Mouse (Mus musculus): Measurements from ENCODE around the gene Cd274. TPM values are rescaled to one million over a fixed set of nuclear protein-coding genes. Genes with fewer than 3 reads are reported as not detected.

Gene Cd274
- polyA plus RNA-seq, 1 experiment from 2014 or later = 0.43 TPM

DNA sequence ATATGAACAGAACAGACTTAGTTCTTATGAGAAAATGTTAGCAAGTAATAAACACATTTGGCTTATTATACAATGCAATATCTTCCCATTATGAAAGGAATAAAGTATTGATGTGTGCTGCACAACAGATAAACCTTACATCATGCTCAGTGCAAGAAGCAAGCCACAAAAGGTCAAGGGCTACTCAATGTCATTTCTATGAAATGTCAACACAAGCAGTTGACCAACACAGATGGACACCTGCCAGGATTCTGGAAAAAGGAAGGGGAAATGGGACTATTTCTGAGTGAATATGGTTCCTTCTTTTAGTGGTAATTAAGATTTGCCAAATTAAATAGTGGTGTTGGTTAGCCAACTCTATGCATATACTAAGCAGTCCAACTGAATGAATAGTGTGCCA, 52.7 kb downstream of the Cd274 start:
- Histone ChIP-seq H3K4me3 (no peak overlapping the region), H3K9me3 (no peaks in the 10 kb centered on the region), H3K27ac (no peak overlapping the region), H3K9ac (no peak overlapping the region), H3K4me1 (no peaks in the 10 kb centered on the region), H3K4me2 (replicated peaks) (no peak overlapping the region), H3K27me3 (replicated peaks) (no peaks in the 10 kb centered on the region), H3K36me3 (no peaks in the 10 kb centered on the region)
- no peak for ATAC-seq (ENCODE audit: low FRiP score, low read depth)

DNA sequence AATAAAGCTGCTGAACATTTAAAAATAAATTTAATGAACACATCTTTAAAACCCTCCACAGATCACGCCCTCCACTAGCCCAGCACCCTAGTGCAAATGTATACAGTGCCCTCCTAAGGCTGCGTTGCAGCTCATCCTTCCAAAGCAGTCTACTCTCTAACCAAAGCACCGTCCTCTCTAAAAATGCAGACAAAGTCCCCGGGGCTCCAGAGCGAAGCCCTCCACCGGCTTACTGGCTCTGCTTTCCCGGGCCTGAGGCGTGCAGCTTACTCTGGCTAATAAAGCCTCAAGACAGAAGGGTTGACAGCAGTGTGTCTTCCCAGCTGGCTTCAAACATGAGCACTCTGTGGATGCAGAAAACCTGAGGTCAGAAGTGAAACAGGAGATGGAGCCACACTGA, 53.1 kb downstream of the Cd274 start:
- no peak overlapping the region for H3K4me2 ChIP-seq (replicated peaks)

GRCm38 (mm10) chr19:29422013-29422645, 54.9 kb downstream of the Cd274 start:
- no peaks in the 10 kb centered on the region for H3K36me3 ChIP-seq
- H3K27ac ChIP-seq = no peak overlapping the region
- no peaks in the 10 kb centered on the region for H3K4me1 ChIP-seq
- no peak overlapping the region for H3K4me3 ChIP-seq
- H3K27me3 ChIP-seq (replicated peaks) = no peaks in the 10 kb centered on the region
- ATAC-seq (ENCODE audit: low FRiP score, low read depth) = no peak
- 85% methylated on average over 16 of the region's 16 CpGs for WGBS
- H3K9ac ChIP-seq = no peak overlapping the region
- no peak overlapping the region for H3K4me2 ChIP-seq (replicated peaks)
- no peaks in the 10 kb centered on the region for H3K9me3 ChIP-seq

More for the DNA sequence above, 53.1 kb downstream of the Cd274 start:
- no peak overlapping the region for H3K27ac ChIP-seq
- no peaks in the 10 kb centered on the region for H3K9me3 ChIP-seq
- no peaks in the 10 kb centered on the region for H3K36me3 ChIP-seq
- WGBS = 84% methylated on average over 8 of the region's 8 CpGs
- no peak overlapping the region for H3K4me3 ChIP-seq
- no peak overlapping the region for H3K9ac ChIP-seq
- ATAC-seq (ENCODE audit: low FRiP score, low read depth) = no peak
- no peaks in the 10 kb centered on the region for H3K4me1 ChIP-seq
- H3K27me3 ChIP-seq (replicated peaks) = no peaks in the 10 kb centered on the region

GRCm38 (mm10) chr19:29422796-29423195, 55.5 kb downstream of the Cd274 start:
- WGBS = 80% methylated on average over 7 of the region's 7 CpGs
- Histone ChIP-seq H3K27me3 (replicated peaks) (no peaks in the 10 kb centered on the region), H3K9ac (no peak overlapping the region), H3K4me2 (replicated peaks) (no peak overlapping the region), H3K9me3 (no peaks in the 10 kb centered on the region), H3K4me1 (no peaks in the 10 kb centered on the region), H3K27ac (no peak overlapping the region), H3K36me3 (no peaks in the 10 kb centered on the region), H3K4me3 (no peak overlapping the region)
- no peak for ATAC-seq (ENCODE audit: low FRiP score, low read depth)

GRCm38 (mm10) chr19:29430516-29430915, 63.3 kb downstream of the Cd274 start:
- H3K4me3 ChIP-seq = no peak overlapping the region
- no peaks in the 10 kb centered on the region for H3K9me3 ChIP-seq
- no peak overlapping the region for H3K27ac ChIP-seq
- 81% methylated on average over 3 of the region's 3 CpGs for WGBS
- ATAC-seq (ENCODE audit: low FRiP score, low read depth) = no peak
- H3K4me1 ChIP-seq = no peaks in the 10 kb centered on the region
- H3K36me3 ChIP-seq = no peaks in the 10 kb centered on the region
- no peak overlapping the region for H3K4me2 ChIP-seq (replicated peaks)
- no peaks in the 10 kb centered on the region for H3K27me3 ChIP-seq (replicated peaks)
- no peak overlapping the region for H3K9ac ChIP-seq

GRCm38 (mm10) chr19:29430953-29431352, 63.7 kb downstream of the Cd274 start:
- 87% methylated on average over 3 of the region's 3 CpGs for WGBS
- ATAC-seq (ENCODE audit: low FRiP score, low read depth) = no peak
- H3K9me3 ChIP-seq = no peaks in the 10 kb centered on the region
- no peak overlapping the region for H3K4me3 ChIP-seq
- no peaks in the 10 kb centered on the region for H3K36me3 ChIP-seq
- H3K4me2 ChIP-seq (replicated peaks) = no peak overlapping the region
- H3K9ac ChIP-seq = no peak overlapping the region
- H3K4me1 ChIP-seq = no peaks in the 10 kb centered on the region
- no peak overlapping the region for H3K27ac ChIP-seq
- H3K27me3 ChIP-seq (replicated peaks) = no peaks in the 10 kb centered on the region

- H3K36me3 ChIP-seq = no peaks in the 10 kb centered on the region
- H3K4me3 ChIP-seq = no peak overlapping the region
- H3K4me1 ChIP-seq = no peaks in the 10 kb centered on the region
- no peak overlapping the region for H3K9ac ChIP-seq
- H3K27me3 ChIP-seq (replicated peaks) = no peaks in the 10 kb centered on the region
- no peaks in the 10 kb centered on the region for H3K9me3 ChIP-seq
- no peak overlapping the region for H3K4me2 ChIP-seq (replicated peaks)
- ATAC-seq (ENCODE audit: low FRiP score, low read depth) = no peak
- WGBS = 78% methylated on average over 18 of the region's 18 CpGs
- H3K27ac ChIP-seq = no peak overlapping the region
Observed at GRCm38 (mm10) chr19:29436793-29437479, 69.7 kb downstream of the Cd274 start.

Other genes with a start within 250 kb of the Cd274 start
- gene Jak2, start 115.6 kb upstream of the Cd274 start, polyA plus RNA-seq (2016; fragmentation: Nextera tagmentation; extraction: Ambion mirVana) = 14.0 and 14.7 TPM in 2 replicates
- 4.4 and 4.5 TPM in 2 replicates for gene Insl6, start 42.1 kb upstream of the Cd274 start, polyA plus RNA-seq (2016; fragmentation: Nextera tagmentation; extraction: Ambion mirVana)
- 1.3 and 1.6 TPM in 2 replicates for gene Rln1, start 32.8 kb upstream of the Cd274 start, polyA plus RNA-seq (2016; fragmentation: Nextera tagmentation; extraction: Ambion mirVana)
- gene Plgrkt, start 65 bp upstream of the Cd274 start, polyA plus RNA-seq (2016; fragmentation: Nextera tagmentation; extraction: Ambion mirVana) = 75.5 and 79.7 TPM in 2 replicates
- gene Pdcd1lg2, start 43.5 kb downstream of the Cd274 start, polyA plus RNA-seq (2016; fragmentation: Nextera tagmentation; extraction: Ambion mirVana) = not detected in 2 replicates
- 15.1 and 15.6 TPM in 2 replicates for gene Ric1, start 154.8 kb downstream of the Cd274 start, polyA plus RNA-seq (2016; fragmentation: Nextera tagmentation; extraction: Ambion mirVana)